Mouse (Mus musculus) heart, embryonic 15.5 days (tissue): ENCODE data around the gene Pan2. TPM values are rescaled to one million over a fixed set of nuclear protein-coding genes. Genes with fewer than 3 reads are reported as not detected.
"Not testable (repeated sequence)": the region's sequence is repeated elsewhere in the genome, so short reads cannot be mapped to it uniquely, and the experiment has no call there.

Experiments used
- ATAC-seq: fragments of 200-750 bp; cut with Nextera tagmentation; replicated peaks from 2 replicates; pipeline ENCODE4 v1.8.0; 2017; ENCODE audit warnings: low read depth, moderate TSS enrichment; ENCODE audit not compliant: insufficient number of reproducible peaks, insufficient read depth, low FRiP score
- H3K27ac ChIP-seq: fragments of 300-500 bp; sonication (generic); 2 replicates; pipeline ENCODE4 v1.5.1; 2015; ENCODE audit warnings: mild to moderate bottlenecking, inconsistent platforms
- H3K27me3 ChIP-seq: fragments of 300-500 bp; sonication (generic); 2 replicates; pipeline ENCODE4 v1.6.1; 2015; ENCODE audit warnings: inconsistent platforms
- H3K36me3 ChIP-seq: fragments of 300-500 bp; sonication (generic); 2 replicates; pipeline ENCODE4 v1.6.1; 2015; ENCODE audit warnings: mild to moderate bottlenecking, inconsistent platforms
- H3K4me1 ChIP-seq: fragments of 300-500 bp; sonication (generic); replicated peaks from 2 replicates; pipeline ENCODE4 v1.6.1; 2015; ENCODE audit warnings: inconsistent platforms
- H3K4me2 ChIP-seq: fragments of 300-500 bp; sonication (generic); 2 replicates; pipeline ENCODE4 v1.6.1; 2015; ENCODE audit warnings: inconsistent platforms, mild to moderate bottlenecking, moderate library complexity
- H3K4me3 ChIP-seq: fragments of 300-500 bp; sonication (generic); 2 replicates; pipeline ENCODE4 v1.5.1; 2015; ENCODE audit warnings: mild to moderate bottlenecking, inconsistent platforms
- H3K9ac ChIP-seq: fragments of 300-500 bp; sonication (generic); 2 replicates; pipeline ENCODE4 v1.6.1; 2015; ENCODE audit warnings: mild to moderate bottlenecking, inconsistent platforms
- H3K9me3 ChIP-seq: fragments of 300-500 bp; sonication (generic); replicated peaks from 2 replicates; pipeline ENCODE4 v1.6.1; 2016; ENCODE audit warnings: inconsistent platforms
- WGBS: fragments of 180-500 bp; shearing (Covaris S2); methylation state at CpG from one replicate; pipeline ENCODE4 v1.1.7; 2015; ENCODE audit warnings: mixed read lengths; 5-methylcytosine and 5-hydroxymethylcytosine counted together
- polyA plus RNA-seq: library from polyadenylated mRNA; unstranded; fragments of >200 nt; fragmentation: Nextera tagmentation; extraction: Ambion mirVana; gene quantifications from 2 replicates; pipeline ENCODE4 v1.2.1, GENCODE M21; 2015

Pan2 gene
- polyA plus RNA-seq, 1 experiment from 2014 or later, result 22.3 TPM

DNA sequence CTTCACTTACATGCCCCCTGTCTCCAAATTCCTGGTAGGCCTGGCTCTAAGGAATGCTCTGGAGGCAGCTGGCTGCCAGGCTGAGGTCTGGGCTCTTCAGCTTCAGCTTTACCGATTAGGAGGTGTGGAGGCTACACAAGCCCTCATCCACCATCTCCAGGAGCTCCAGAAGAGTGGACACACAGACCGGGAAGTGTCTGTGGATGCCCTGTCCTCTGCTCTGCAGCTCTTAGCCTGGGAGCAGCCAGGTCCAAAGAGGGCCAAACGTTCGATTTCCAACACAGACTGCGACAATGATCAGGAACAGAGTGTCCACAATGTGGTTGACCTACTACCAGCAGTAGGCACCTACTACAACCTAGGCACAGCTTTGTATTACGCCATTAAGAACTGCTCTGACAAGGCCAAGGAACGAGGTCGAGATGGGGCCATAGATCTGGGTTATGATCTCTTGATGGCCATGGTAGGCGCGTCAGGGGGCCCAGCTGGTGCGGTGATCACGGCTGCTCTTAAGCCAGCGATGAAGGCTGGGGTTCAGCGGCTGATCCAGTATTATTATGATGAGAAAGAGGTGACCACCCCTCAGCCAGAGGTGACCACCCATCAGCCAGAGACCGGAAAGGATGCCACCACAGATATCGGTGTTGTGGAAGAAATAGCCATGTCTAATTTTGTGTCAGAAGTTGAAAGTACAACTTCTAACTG is 33.8 kb upstream of the Pan2 start:
- no peaks in the 10 kb centered on the region for H3K9me3 ChIP-seq
- 89% methylated on average over 16 of the region's 16 CpGs for WGBS
- H3K4me3 ChIP-seq, result peak overlapping the region; percentile 98
- H3K36me3 ChIP-seq, result no peaks in the 10 kb centered on the region
- no peak overlapping the region for H3K27ac ChIP-seq
- H3K4me1 ChIP-seq, result peaks cover 8% of the 10 kb centered on the region; the same call in 1 of the 2 replicates
- peak overlapping the region; percentile 76; the same call in 1 of the 2 replicates for H3K4me2 ChIP-seq
- H3K9ac ChIP-seq, result no peak overlapping the region
- H3K27me3 ChIP-seq, result no peaks in the 10 kb centered on the region
- no peak for ATAC-seq

DNA sequence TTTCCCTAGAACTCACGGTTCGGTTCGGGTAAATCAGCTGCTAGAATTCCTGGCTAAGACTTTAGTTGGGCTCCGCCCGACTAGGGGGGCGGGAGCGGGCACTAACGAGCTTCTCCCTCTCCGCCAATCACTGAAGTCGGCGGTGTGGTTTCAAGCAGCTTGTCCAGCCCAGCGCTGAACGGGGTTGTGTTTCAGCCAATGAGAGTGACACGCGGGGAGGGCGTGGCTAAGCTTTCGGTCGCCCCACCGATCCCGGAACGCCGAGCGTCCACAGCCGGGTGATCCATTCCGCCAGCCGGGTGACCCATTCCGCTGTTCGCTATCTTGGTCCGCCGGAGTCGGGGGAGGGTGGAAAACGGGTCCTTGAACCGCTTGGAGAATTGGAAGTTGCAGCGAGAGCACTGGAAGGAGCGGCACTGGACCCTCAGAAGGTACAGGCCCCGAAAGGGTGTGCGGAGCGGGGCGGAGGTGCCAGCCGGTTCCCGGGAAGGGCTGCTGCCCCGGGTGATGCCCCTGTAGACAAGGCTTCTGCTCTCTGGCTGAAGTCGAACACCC is 32.8 kb upstream of the Pan2 start, which contains the start of gene Stat2:
Stat2 (plus strand) TSS at position 273 of the 555 bp plus-strand sequence.
- no peaks in the 10 kb centered on the region for H3K27me3 ChIP-seq

GRCm38 (mm10) chr10:128270866-128271265 is 32.3 kb upstream of the Pan2 start:
- 39% methylated on average over 7 of the region's 7 CpGs for WGBS
- no peak for ATAC-seq
- no peaks in the 10 kb centered on the region for H3K36me3 ChIP-seq
- peak overlapping the region; percentile 76 for H3K4me2 ChIP-seq
- H3K4me3 ChIP-seq, result peak overlapping the region; percentile 98
- H3K4me1 ChIP-seq, result peaks cover 8% of the 10 kb centered on the region; the same call in 1 of the 2 replicates
- peak overlapping the region; percentile 85 for H3K9ac ChIP-seq
- peak overlapping the region; percentile 85 for H3K27ac ChIP-seq
- H3K27me3 ChIP-seq, result no peaks in the 10 kb centered on the region
- no peaks in the 10 kb centered on the region for H3K9me3 ChIP-seq

More for the DNA sequence above, 32.8 kb upstream of the Pan2 start, which contains the start of gene Stat2:
- H3K9ac ChIP-seq, result peak within 1 kb of the TSS; percentile 85
- H3K27ac ChIP-seq, result peak within 1 kb of the TSS; percentile 85
- peak within 1 kb of the TSS; percentile 76 for H3K4me2 ChIP-seq
- peaks cover 8% of the 10 kb centered on the region; the same call in 1 of the 2 replicates for H3K4me1 ChIP-seq
- no peaks in the 10 kb centered on the region for H3K9me3 ChIP-seq
- no peaks in the 10 kb centered on the region for H3K36me3 ChIP-seq
- peak within 1 kb of the TSS; percentile 98 for H3K4me3 ChIP-seq
- ATAC-seq, result peak; percentile 100
- WGBS, result under 1% methylated on average over 43 of the region's 43 CpGs

GRCm38 (mm10) chr10:128271883-128272282 is 31.3 kb upstream of the Pan2 start:
- H3K4me1 ChIP-seq, result peaks cover 8% of the 10 kb centered on the region; the same call in 1 of the 2 replicates

GRCm38 (mm10) chr10:128272819-128273439 is 30.2 kb upstream of the Pan2 start:
- H3K27me3 ChIP-seq, H3K9ac ChIP-seq, ATAC-seq, H3K4me1 ChIP-seq, H3K27ac ChIP-seq, H3K9me3 ChIP-seq, H3K4me2 ChIP-seq, H3K4me3 ChIP-seq, H3K36me3 ChIP-seq: not testable (repeated sequence)
- WGBS, result 93% methylated on average over 6 of the region's 7 CpGs

More at GRCm38 (mm10) chr10:128271883-128272282, 31.3 kb upstream of the Pan2 start:
- no peak overlapping the region for H3K4me3 ChIP-seq
- no peak overlapping the region for H3K9ac ChIP-seq
- H3K36me3 ChIP-seq, result peaks cover 4% of the 10 kb centered on the region; the same call in 1 of the 2 replicates
- no peak overlapping the region for H3K4me2 ChIP-seq
- no peaks in the 10 kb centered on the region for H3K9me3 ChIP-seq
- H3K27me3 ChIP-seq, result no peaks in the 10 kb centered on the region
- H3K27ac ChIP-seq, result no peak overlapping the region
- ATAC-seq, result no peak
- WGBS, result 68% methylated on average over 2 of the region's 2 CpGs

GRCm38 (mm10) chr10:128275374-128275773 is 27.8 kb upstream of the Pan2 start:
- 95% methylated on average over 1 of the region's 1 CpGs for WGBS
- H3K27ac ChIP-seq, H3K4me3 ChIP-seq, H3K9ac ChIP-seq, ATAC-seq, H3K27me3 ChIP-seq, H3K4me1 ChIP-seq, H3K9me3 ChIP-seq, H3K4me2 ChIP-seq: not testable (repeated sequence)
- H3K36me3 ChIP-seq, result peaks cover 19% of the 10 kb centered on the region

DNA sequence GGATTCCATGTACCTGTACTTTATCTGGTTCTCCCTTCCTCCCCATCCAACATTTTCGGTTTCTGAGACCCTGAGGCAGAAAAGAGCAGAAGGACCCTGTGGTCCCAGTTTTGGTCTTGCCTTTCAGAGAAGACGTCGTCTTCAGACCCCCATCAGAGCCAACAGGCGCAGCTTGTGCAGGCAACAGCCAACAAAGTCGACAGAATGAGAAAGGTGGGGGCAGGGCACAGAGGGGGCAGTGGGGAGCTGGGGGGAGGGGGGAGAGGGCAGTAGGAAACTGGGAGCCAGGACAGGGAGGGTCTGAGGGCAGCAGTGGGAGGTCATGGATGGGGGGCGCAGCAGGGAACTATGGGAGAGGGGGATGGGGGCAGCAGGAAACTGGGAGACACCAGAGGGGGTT is 25.0 kb upstream of the Pan2 start:
- ATAC-seq, result no peak
- no peak overlapping the region for H3K9ac ChIP-seq
- no peak overlapping the region for H3K27ac ChIP-seq
- peaks cover 3% of the 10 kb centered on the region; the same call in 1 of the 2 replicates for H3K4me1 ChIP-seq
- no peaks in the 10 kb centered on the region for H3K27me3 ChIP-seq
- H3K4me2 ChIP-seq, result no peak overlapping the region
- 58% methylated on average over 6 of the region's 6 CpGs for WGBS
- peaks cover 44% of the 10 kb centered on the region for H3K36me3 ChIP-seq
- no peaks in the 10 kb centered on the region for H3K9me3 ChIP-seq
- no peak overlapping the region for H3K4me3 ChIP-seq

DNA sequence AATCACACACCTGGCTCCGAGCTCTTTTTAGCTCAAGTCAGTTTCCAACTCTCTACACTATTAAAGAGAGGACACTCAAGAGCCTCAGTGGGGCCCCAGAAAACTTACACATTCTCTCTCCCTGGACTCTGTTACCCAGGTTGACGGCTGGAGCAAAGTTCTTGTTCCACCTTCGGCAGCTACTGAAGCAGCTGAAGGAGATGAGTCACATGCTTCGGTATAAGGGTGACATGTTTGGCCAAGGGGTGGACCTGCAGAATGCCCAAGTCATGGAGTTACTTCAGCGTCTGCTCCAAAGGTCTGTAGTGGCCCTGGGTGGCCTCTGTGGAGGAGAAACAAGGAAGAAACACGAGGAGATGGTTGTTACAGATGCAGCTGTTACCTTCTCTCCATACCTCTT is 22.2 kb upstream of the Pan2 start:
- Histone ChIP-seq H3K27me3 (no peaks in the 10 kb centered on the region), H3K36me3 (peaks cover 59% of the 10 kb centered on the region), H3K4me3 (no peak overlapping the region), H3K4me1 (no peaks in the 10 kb centered on the region), H3K9me3 (no peaks in the 10 kb centered on the region), H3K4me2 (no peak overlapping the region), H3K27ac (no peak overlapping the region), H3K9ac (no peak overlapping the region)
- WGBS, result 83% methylated on average over 6 of the region's 6 CpGs
- ATAC-seq, result no peak

- 86% methylated on average over 14 of the region's 14 CpGs for WGBS
- Histone ChIP-seq H3K27ac (no peak overlapping the region), H3K36me3 (peaks cover 58% of the 10 kb centered on the region), H3K9ac (no peak overlapping the region), H3K27me3 (no peaks in the 10 kb centered on the region), H3K4me1 (no peaks in the 10 kb centered on the region), H3K9me3 (no peaks in the 10 kb centered on the region), H3K4me3 (no peak overlapping the region), H3K4me2 (no peak overlapping the region)
- no peak for ATAC-seq
Measured at GRCm38 (mm10) chr10:128281682-128282081, 21.5 kb upstream of the Pan2 start.

DNA sequence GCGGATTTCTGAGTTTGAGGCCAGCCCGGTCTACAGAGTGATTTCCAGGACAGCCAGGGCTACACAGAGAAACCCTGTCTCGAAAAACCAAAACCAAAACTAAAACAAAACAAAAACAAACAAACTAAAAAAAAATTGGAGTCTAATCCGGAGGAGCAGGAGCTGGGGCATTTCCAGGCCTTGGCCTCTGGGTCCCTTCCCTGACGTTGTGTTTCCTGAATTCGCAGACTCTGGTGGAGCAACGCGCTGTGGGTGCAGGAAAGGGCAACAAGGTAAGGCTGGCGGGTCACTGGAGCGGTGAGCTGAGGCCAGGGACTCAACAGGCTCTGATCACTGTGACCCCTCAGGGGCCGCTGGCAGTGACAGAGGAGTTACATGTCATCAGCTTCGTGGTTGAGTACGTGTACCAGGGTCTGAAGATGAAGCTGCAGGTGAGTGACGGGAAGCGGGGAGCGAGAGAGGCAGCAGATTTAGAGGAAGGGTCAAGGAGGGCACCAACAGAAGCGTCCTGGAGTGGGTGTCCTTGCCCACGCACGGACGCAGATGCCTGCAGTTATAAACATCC is 20.2 kb upstream of the Pan2 start:
- ATAC-seq, result no peak
- Histone ChIP-seq H3K9me3 (no peaks in the 10 kb centered on the region), H3K4me1 (no peaks in the 10 kb centered on the region), H3K4me3 (no peak overlapping the region), H3K27ac (no peak overlapping the region), H3K36me3 (peaks cover 65% of the 10 kb centered on the region), H3K4me2 (no peak overlapping the region), H3K27me3 (no peaks in the 10 kb centered on the region), H3K9ac (no peak overlapping the region)
- 85% methylated on average over 20 of the region's 20 CpGs for WGBS
